8 mouse cellular contexts compared by ENCODE assay signal in genomic region chr10:128410560-128410845, GRCm38 (mm10). TPM values are rescaled to one million over a fixed set of nuclear protein-coding genes. Genes with fewer than 3 reads are reported as not detected.
A peak's percentile ranks its signal among the peaks of the same experiment; 100 is the strongest.
DNase-seq lines count a peak whose midpoint lies in the region; ATAC-seq and TF ChIP-seq lines count a peak whose summit lies in the region.

No protein-coding gene starts in this region.

- H3K27me3 ChIP-seq in kidney, adult 2 months (replicated peaks; ENCODE audit: control insufficient read depth, insufficient read depth, low read length) = no peaks in the 10 kb centered on the region
- H3K27me3 ChIP-seq in heart, embryonic 16.5 days (ENCODE audit: control insufficient read depth, insufficient read depth, low read length) = no peaks in the 10 kb centered on the region
- no peaks in the 10 kb centered on the region for H3K27me3 ChIP-seq in liver, postnatal 0 days (ENCODE audit: insufficient read depth, low read length)

- no peaks in the 10 kb centered on the region for H3K9me3 ChIP-seq in ES-E14 (ENCODE audit: control insufficient read depth, insufficient read depth, low read depth, low read length)
- no peaks in the 10 kb centered on the region for H3K9me3 ChIP-seq in heart, embryonic 16.5 days (replicated peaks; ENCODE audit: control insufficient read depth, low read length)
- H3K9me3 ChIP-seq in liver, postnatal 0 days (ENCODE audit: low read length) = no peaks in the 10 kb centered on the region

- no peak for TF ChIP-seq EP300 in liver, postnatal 0 days (IDR thresholded peaks at IDR 0.05; ENCODE audit: low read depth)

- peak overlapping the region; percentile 84 for H3K27ac ChIP-seq in kidney, adult 2 months (ENCODE audit: insufficient read depth, low read depth, low read length)
- H3K27ac ChIP-seq in ES-E14 (ENCODE audit: insufficient read depth, low read depth, low read length, poor library complexity, severe bottlenecking) = no peak overlapping the region
- H3K27ac ChIP-seq in heart, embryonic 16.5 days (ENCODE audit: low read length) = peak overlapping the region; percentile 98
- peak overlapping the region; percentile 86 for H3K27ac ChIP-seq in liver, postnatal 0 days (ENCODE audit: low read depth)

- DNase-seq in kidney, adult 2 months = peak; percentile 36
- no peak for DNase-seq in kidney, adult 8-10 months
- DNase-seq in ES-E14 (ENCODE audit: low read depth, low spot score) = no peak
- no peak for DNase-seq in liver, postnatal 0 days
- DNase-seq in spleen, postnatal 14 days (ENCODE audit: low spot score in 2 of 2) = no peak
- no peak for DNase-seq in adrenal gland, postnatal 14 days
- DNase-seq in spleen, postnatal 36 days (ENCODE audit: low spot score in 2 of 2) = no peak

- WGBS in kidney, adult 2 months = 11% methylated on average over 4 of the region's 4 CpGs
- 23% methylated on average over 4 of the region's 4 CpGs for WGBS in heart, embryonic 16.5 days
- WGBS in liver, postnatal 0 days (ENCODE audit: insufficient replicate concordance) = 19% methylated on average over 4 of the region's 4 CpGs

- peaks cover 13% of the 10 kb centered on the region for H3K4me1 ChIP-seq in kidney, adult 2 months (ENCODE audit: control insufficient read depth, insufficient read depth, low read length)
- peaks cover 2 to 5% of the 10 kb centered on the region in 2 experiments; a peak in 1 of 4 replicates for H3K4me1 ChIP-seq in ES-E14 (ENCODE audit: control insufficient read depth in 2 of 2, insufficient read depth in 2 of 2, low read length in 2 of 2, poor library complexity in 1 of 2)
- peaks cover 32% of the 10 kb centered on the region for H3K4me1 ChIP-seq in heart, embryonic 16.5 days (ENCODE audit: control insufficient read depth, insufficient read depth, low read length)
- peaks cover 30% of the 10 kb centered on the region for H3K4me1 ChIP-seq in liver, postnatal 0 days (ENCODE audit: insufficient read depth)

- H3K36me3 ChIP-seq in kidney, adult 2 months (ENCODE audit: control insufficient read depth, insufficient read depth, low read length) = no peaks in the 10 kb centered on the region
- peaks cover 15% of the 10 kb centered on the region for H3K36me3 ChIP-seq in ES-E14 (ENCODE audit: control insufficient read depth, insufficient read depth, low read length, poor library complexity, severe bottlenecking)
- peaks cover 6% of the 10 kb centered on the region; the same call in 1 of the 2 replicates for H3K36me3 ChIP-seq in heart, embryonic 16.5 days (ENCODE audit: control insufficient read depth, insufficient read depth)
- H3K36me3 ChIP-seq in liver, postnatal 0 days (replicated peaks; ENCODE audit: insufficient read depth, low read length) = peaks cover 16% of the 10 kb centered on the region

- TF ChIP-seq POLR2A in kidney, adult 2 months (IDR thresholded peaks at IDR 0.05; ENCODE audit: low read depth, low read length) = no peak

- TF ChIP-seq CTCF in kidney, adult 2 months (conservative IDR thresholded peaks at IDR 0.05; ENCODE audit: insufficient read depth, insufficient read length, low read depth, low read length) = no peak
- TF ChIP-seq CTCF in liver, postnatal 0 days (IDR thresholded peaks at IDR 0.05; ENCODE audit: low read depth) = no peak

- H3K9ac ChIP-seq in ES-E14 (ENCODE audit: insufficient read depth, low read depth, low read length, poor library complexity, severe bottlenecking) = peak overlapping the region; percentile 60; the same call in 1 of the 2 replicates
- H3K9ac ChIP-seq in heart, embryonic 16.5 days (ENCODE audit: low read length) = peak overlapping the region; percentile 90
- H3K9ac ChIP-seq in liver, postnatal 0 days (replicated peaks) = peak overlapping the region; percentile 82

- in situ Hi-C loops in ES-E14 (cut with MboI; ENCODE audit: low sequenced_read_pairs in 2 of 2, unreplicated experiment in 2 of 2) = no loop called here

- ATAC-seq in heart, embryonic 16.5 days (replicated peaks; ENCODE audit: extremely low read depth, insufficient read depth, low FRiP score) = no peak
- no peak for ATAC-seq in liver, postnatal 0 days

- H3K4me3 ChIP-seq in kidney, adult 2 months (ENCODE audit: insufficient read depth, low read depth, low read length) = peak overlapping the region; percentile 47
- H3K4me3 ChIP-seq in ES-E14 (ENCODE audit: insufficient read depth in 1 of 2, low read depth in 1 of 2, low read length in 2 of 2, poor library complexity in 1 of 2, severe bottlenecking in 1 of 2) = peak overlapping the region; percentile 42 to 95; a peak in 3 of 4 replicates
- H3K4me3 ChIP-seq in heart, embryonic 16.5 days (ENCODE audit: low read length) = peak overlapping the region; percentile 100
- peak overlapping the region; percentile 78 for H3K4me3 ChIP-seq in liver, postnatal 0 days (ENCODE audit: low read depth, low read length)

- H3K4me2 ChIP-seq in heart, embryonic 16.5 days (ENCODE audit: low read depth, low read length) = peak overlapping the region; percentile 98
- H3K4me2 ChIP-seq in liver, postnatal 0 days (ENCODE audit: low read depth, low read length) = peak overlapping the region; percentile 94

TF ChIP-seq in ES-E14, 5 proteins besides CTCF, POLR2A, EP300 and RAD21:
- TF ChIP-seq CHD2 (IDR thresholded peaks at IDR 0.05; ENCODE audit: low read depth, low read length) = no peak
- no peak for TF ChIP-seq ZC3H11A (IDR thresholded peaks at IDR 0.05; ENCODE audit: borderline replicate concordance, low read depth, low read length)
- TF ChIP-seq MAFK (IDR thresholded peaks at IDR 0.05; ENCODE audit: insufficient read depth, low read depth, low read length) = no peak
- TF ChIP-seq HCFC1 (IDR thresholded peaks at IDR 0.05; ENCODE audit: borderline replicate concordance, insufficient read depth, low read length) = no peak
- TF ChIP-seq ZNF384 (IDR thresholded peaks at IDR 0.05; ENCODE audit: low read depth, low read length) = no peak

RNA-seq across cellular contexts. Expression of gene Nabp2, which starts 0.8 kb away (rescaled TPM):
- 33.2 and 37.8 TPM in 2 replicates for polyA plus RNA-seq in kidney, adult 2 months (2012; rRNA removed)
- 25.3 and 28.2 TPM in 2 replicates for total RNA-seq in ES-E14 (2012; rRNA removed)
- polyA plus RNA-seq in heart, embryonic 16.5 days (2015; fragmentation: Nextera tagmentation; extraction: Ambion mirVana) = 55.9 and 60.4 TPM in 2 replicates
- polyA plus RNA-seq in liver, postnatal 0 days (2015; fragmentation: Nextera tagmentation; extraction: Ambion mirVana) = 33.7 and 33.8 TPM in 2 replicates
- 59.8 and 65.2 TPM in 2 replicates for total RNA-seq in adrenal gland, postnatal 14 days (2021)

RNA-seq across cellular contexts. Expression of gene Rnf41, which starts 1.0 kb away (rescaled TPM):
- 19.5 and 19.6 TPM in 2 replicates for polyA plus RNA-seq in kidney, adult 2 months (2012; rRNA removed)
- total RNA-seq in ES-E14 (2012; rRNA removed) = 39.6 and 41.3 TPM in 2 replicates
- polyA plus RNA-seq in heart, embryonic 16.5 days (2015; fragmentation: Nextera tagmentation; extraction: Ambion mirVana) = 29.9 and 31.7 TPM in 2 replicates
- polyA plus RNA-seq in liver, postnatal 0 days (2015; fragmentation: Nextera tagmentation; extraction: Ambion mirVana) = 7.2 and 7.3 TPM in 2 replicates
- 38.4 and 40.2 TPM in 2 replicates for total RNA-seq in adrenal gland, postnatal 14 days (2021)

RNA-seq across cellular contexts. Expression of gene Slc39a5, which starts 9.5 kb away (rescaled TPM):
- polyA plus RNA-seq in kidney, adult 2 months (2012; rRNA removed) = 114 and 137 TPM in 2 replicates
- 0.36 and 0.53 TPM in 2 replicates for total RNA-seq in ES-E14 (2012; rRNA removed)
- 0.41 TPM in 1 of 2 replicates, not detected in the other for polyA plus RNA-seq in heart, embryonic 16.5 days (2015; fragmentation: Nextera tagmentation; extraction: Ambion mirVana)
- 59.0 and 64.1 TPM in 2 replicates for polyA plus RNA-seq in liver, postnatal 0 days (2015; fragmentation: Nextera tagmentation; extraction: Ambion mirVana)
- 0.78 TPM in 1 of 2 replicates, not detected in the other for total RNA-seq in adrenal gland, postnatal 14 days (2021)

RNA-seq across cellular contexts. Expression of gene Ankrd52, which starts 33.6 kb away (rescaled TPM):
- 21.5 and 22.5 TPM in 2 replicates for polyA plus RNA-seq in kidney, adult 2 months (2012; rRNA removed)
- total RNA-seq in ES-E14 (2012; rRNA removed) = 11.1 and 11.4 TPM in 2 replicates
- 8.1 and 8.5 TPM in 2 replicates for polyA plus RNA-seq in heart, embryonic 16.5 days (2015; fragmentation: Nextera tagmentation; extraction: Ambion mirVana)
- 2.0 and 2.7 TPM in 2 replicates for polyA plus RNA-seq in liver, postnatal 0 days (2015; fragmentation: Nextera tagmentation; extraction: Ambion mirVana)
- 66.7 and 66.9 TPM in 2 replicates for total RNA-seq in adrenal gland, postnatal 14 days (2021)

RNA-seq across cellular contexts. Expression of gene Coq10a, which starts 41.7 kb away (rescaled TPM):
- 58.7 and 72.3 TPM in 2 replicates for polyA plus RNA-seq in kidney, adult 2 months (2012; rRNA removed)
- total RNA-seq in ES-E14 (2012; rRNA removed) = 8.2 and 10.1 TPM in 2 replicates
- 13.4 and 19.4 TPM in 2 replicates for polyA plus RNA-seq in heart, embryonic 16.5 days (2015; fragmentation: Nextera tagmentation; extraction: Ambion mirVana)
- 8.5 and 11.2 TPM in 2 replicates for polyA plus RNA-seq in liver, postnatal 0 days (2015; fragmentation: Nextera tagmentation; extraction: Ambion mirVana)
- 103 and 111 TPM in 2 replicates for total RNA-seq in adrenal gland, postnatal 14 days (2021)

Comparison
In these comparisons a context has a peak if more than half of its experiments do, and no peak if none do; other contexts are left out.
1. H3K4me3 ChIP-seq: peak in every context shown above with its lines; median percentile 100 in heart, embryonic 16.5 days; 78 in liver, postnatal 0 days; 68 in ES-E14; 47 in kidney, adult 2 months.
2. RNA of gene Slc39a5, which starts 9.5 kb away (polyA plus RNA-seq): 114 to 137 TPM in kidney, adult 2 months and 59.0 to 64.1 TPM in liver, postnatal 0 days; 0.41 TPM in heart, embryonic 16.5 days; every median in the first group is over 10 times any median in the second.
3. Peak in every context shown above with its lines, with median percentiles within 50 percentile points of each other: H3K9ac ChIP-seq.